Mouse (Mus musculus) natural killer cell, adult 2 months (primary cell): ENCODE results near the gene Zfp30.
A peak's percentile ranks its signal among the peaks of the same experiment; 100 is the strongest.

Source experiments
- DNase-seq, 2 experiments: peaks; one replicate each; pipeline ENCODE4 v3.0.0; 2022; ENCODE audit warnings: low spot score in 2 of 2

Gene Zfp30

GRCm38 (mm10) chr7:29783871-29784551 lies at the start of gene Zfp30:
Gene Zfp30, plus strand, starts transcription at chr7:29783998.
- DNase-seq, result peak; percentile 41 to 54

- DNase-seq, result no peak
Observed at GRCm38 (mm10) chr7:29742258-29742657, 41.5 kb upstream of the Zfp30 start.

GRCm38 (mm10) chr7:29760476-29760875 lies 23.3 kb upstream of the Zfp30 start:
- DNase-seq, result no peak

GRCm38 (mm10) chr7:29764702-29765101 lies 19.1 kb upstream of the Zfp30 start:
- DNase-seq, result no peak

GRCm38 (mm10) chr7:29767058-29767686 lies 16.6 kb upstream of the Zfp30 start:
- peak; percentile 50 to 54 for DNase-seq

- DNase-seq, result peak; percentile 87 to 88
Observed at GRCm38 (mm10) chr7:29768090-29768900, 15.5 kb upstream of the Zfp30 start, which contains the start of gene Zfp84. Gene Zfp84, plus strand, starts transcription at chr7:29768552.

- no peak for DNase-seq
Observed at GRCm38 (mm10) chr7:29768980-29769379, 14.8 kb upstream of the Zfp30 start.

GRCm38 (mm10) chr7:29773503-29773902 lies 10.3 kb upstream of the Zfp30 start:
- DNase-seq, result no peak

GRCm38 (mm10) chr7:29774371-29774770 lies 9.4 kb upstream of the Zfp30 start:
- DNase-seq, result no peak

GRCm38 (mm10) chr7:29776568-29776967 lies 7.2 kb upstream of the Zfp30 start:
- no peak for DNase-seq

GRCm38 (mm10) chr7:29777372-29777771 lies 6.4 kb upstream of the Zfp30 start:
- no peak for DNase-seq

GRCm38 (mm10) chr7:29785023-29785422 lies 1.2 kb downstream of the Zfp30 start:
- DNase-seq, result no peak

GRCm38 (mm10) chr7:29785888-29786287 lies 2.1 kb downstream of the Zfp30 start:
- DNase-seq, result no peak

- DNase-seq, result no peak
Observed at GRCm38 (mm10) chr7:29792906-29793305, 9.1 kb downstream of the Zfp30 start.

- DNase-seq, result no peak
Observed at GRCm38 (mm10) chr7:29807046-29807445, 23.2 kb downstream of the Zfp30 start.

- DNase-seq, result no peak
Observed at GRCm38 (mm10) chr7:29812244-29812643, 28.4 kb downstream of the Zfp30 start.

GRCm38 (mm10) chr7:29814381-29814780 lies 30.6 kb downstream of the Zfp30 start:
- DNase-seq, result no peak

- DNase-seq, result no peak
Observed at GRCm38 (mm10) chr7:29815061-29815784, 31.4 kb downstream of the Zfp30 start.

GRCm38 (mm10) chr7:29815910-29816429 lies 32.2 kb downstream of the Zfp30 start, which contains the start of gene Zfp790:
Gene Zfp790, plus strand, starts transcription at chr7:29816114.
- DNase-seq, result peak; percentile 77 to 78

GRCm38 (mm10) chr7:29818619-29819254 lies 34.9 kb downstream of the Zfp30 start:
- DNase-seq, result peak; percentile 68 to 71

GRCm38 (mm10) chr7:29828001-29828400 lies 44.2 kb downstream of the Zfp30 start:
- DNase-seq, result no peak
